Mouse (Mus musculus) kidney, adult 2 months (tissue): Measurements from ENCODE around the gene Rap1a.

Experiments used
- CTCF ChIP-seq: fragments of 200-500 bp; conservative IDR thresholded peaks from 2 replicates; pipeline ENCODE4 v1.5.1; 2011; ENCODE audit warnings: low read depth, mild to moderate bottlenecking, control low read depth, low read length, moderate library complexity, mixed read lengths; ENCODE audit not compliant: insufficient read depth, insufficient read length
- POLR2A ChIP-seq: fragments of 200-500 bp; IDR thresholded peaks from one replicate; pipeline ENCODE4 v1.6.1; 2011; ENCODE audit warnings: low read depth, low read length, control low read depth

DNA sequence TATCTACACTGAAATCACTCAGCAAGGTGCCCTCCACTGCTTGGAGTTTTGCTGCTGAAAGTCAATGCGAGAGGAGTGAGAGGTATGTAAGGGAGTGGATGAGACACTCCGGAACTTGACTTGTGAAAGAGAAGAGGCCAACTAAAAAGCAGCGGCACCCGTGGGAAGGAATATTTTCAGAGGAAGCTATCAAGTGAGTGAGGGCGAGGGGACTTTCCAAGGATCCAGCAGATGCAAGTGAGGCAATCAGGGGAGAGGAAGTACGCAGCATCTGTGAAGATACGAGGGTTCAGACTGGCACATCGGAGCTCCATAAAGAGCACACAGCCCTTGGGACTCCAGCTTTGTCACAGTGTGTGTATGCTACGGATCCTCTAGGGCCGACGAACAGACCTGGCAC, 2.5 kb upstream of the Rap1a start:
- TF ChIP-seq CTCF = no peak
- no peak for TF ChIP-seq POLR2A
